Mouse (Mus musculus) cerebellum, adult 2 months (tissue): ENCODE results near the gene Eapp.
"Not testable (repeated sequence)": the region's sequence is repeated elsewhere in the genome, so short reads cannot be mapped to it uniquely, and the experiment has no call there.

Experiments used
- CTCF ChIP-seq: fragments of 200-500 bp; IDR thresholded peaks from 2 replicates; pipeline ENCODE4 v1.5.1; 2011; ENCODE audit warnings: low read depth, mild to moderate bottlenecking, control low read depth, low read length, moderate library complexity, borderline replicate concordance; ENCODE audit not compliant: insufficient read depth
- POLR2A ChIP-seq: fragments of 200-500 bp; IDR thresholded peaks from 2 replicates; pipeline ENCODE4 v1.6.1; 2011; ENCODE audit warnings: low read length, control low read depth, borderline replicate concordance; ENCODE audit not compliant: insufficient read depth

- TF ChIP-seq POLR2A, CTCF: not testable (repeated sequence)
Observed at GRCm38 (mm10) chr12:54718871-54719786, 23.4 kb upstream of the Eapp start.
